Mouse (Mus musculus): ENCODE measurements at regions not wholly inside any gene's neighbourhood (a gene's known extent, or its start where the extent isn't known, plus 50 kb on each side); places are given as distances from the start of the nearest gene placed in this dataset.
A peak's percentile ranks its signal among the peaks of the same experiment; 100 is the strongest.

DNA sequence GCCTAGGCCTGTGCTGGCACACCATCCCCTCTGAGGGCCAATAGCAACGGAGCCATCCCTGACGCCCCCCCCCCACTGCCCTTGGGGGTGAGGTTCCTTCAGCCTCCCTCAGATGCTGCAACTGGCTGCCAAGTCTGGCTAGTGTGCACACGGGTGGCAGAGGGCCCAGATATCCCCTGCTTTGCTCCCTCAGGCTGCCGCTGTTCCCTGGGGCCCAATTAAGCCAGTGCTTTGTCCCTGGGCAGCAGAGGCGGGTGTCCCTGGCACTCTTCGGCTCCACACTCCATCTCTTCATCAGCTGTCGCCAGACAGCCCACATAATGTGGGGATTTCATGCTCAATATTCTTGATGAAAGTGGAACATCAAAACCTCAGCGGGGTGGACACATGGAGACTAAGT, 90.9 kb upstream of the Pja1 start:
- H3K9ac ChIP-seq: no peak overlapping the region
- peak; percentile 50 for ATAC-seq (ENCODE audit: low read depth)
- H3K27ac ChIP-seq (replicated peaks): no peak overlapping the region
- H3K4me1 ChIP-seq (replicated peaks): peaks cover 19% of the 10 kb centered on the region
- 33% methylated on average over 8 of the region's 8 CpGs for WGBS
- H3K36me3 ChIP-seq: no peaks in the 10 kb centered on the region
- H3K9me3 ChIP-seq: no peaks in the 10 kb centered on the region
- H3K27me3 ChIP-seq: peaks cover 92% of the 10 kb centered on the region
- no peak overlapping the region for H3K4me2 ChIP-seq
- H3K4me3 ChIP-seq: no peak overlapping the region

DNA sequence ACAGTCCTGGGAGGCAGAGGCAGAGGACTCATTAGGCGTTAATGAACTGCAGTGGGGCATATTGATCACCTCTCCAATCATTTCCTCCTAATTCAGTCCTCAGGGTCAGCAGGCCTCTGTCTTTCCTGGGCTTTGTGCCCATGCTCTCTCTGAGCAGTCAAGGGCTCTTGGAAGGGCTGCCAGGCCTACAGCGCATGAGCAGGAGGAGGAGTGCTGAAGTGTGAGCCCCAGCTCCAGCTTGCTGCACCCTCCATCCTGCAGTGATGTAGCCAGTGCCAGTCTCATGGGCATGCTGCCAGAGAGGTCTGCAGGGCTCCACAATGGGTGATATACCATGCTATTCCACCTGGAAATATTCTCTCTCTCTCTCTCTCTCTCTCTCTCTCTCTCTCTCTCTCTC, 89.6 kb upstream of the Pja1 start:
- no peak overlapping the region for H3K9ac ChIP-seq
- no peaks in the 10 kb centered on the region for H3K36me3 ChIP-seq
- peaks cover 91% of the 10 kb centered on the region for H3K27me3 ChIP-seq
- H3K27ac ChIP-seq (replicated peaks): no peak overlapping the region
- WGBS: 67% methylated on average over 2 of the region's 2 CpGs
- no peak overlapping the region for H3K4me3 ChIP-seq
- H3K4me1 ChIP-seq (replicated peaks): peaks cover 30% of the 10 kb centered on the region
- no peaks in the 10 kb centered on the region for H3K9me3 ChIP-seq
- no peak overlapping the region for H3K4me2 ChIP-seq
- no peak for ATAC-seq (ENCODE audit: low read depth)

DNA sequence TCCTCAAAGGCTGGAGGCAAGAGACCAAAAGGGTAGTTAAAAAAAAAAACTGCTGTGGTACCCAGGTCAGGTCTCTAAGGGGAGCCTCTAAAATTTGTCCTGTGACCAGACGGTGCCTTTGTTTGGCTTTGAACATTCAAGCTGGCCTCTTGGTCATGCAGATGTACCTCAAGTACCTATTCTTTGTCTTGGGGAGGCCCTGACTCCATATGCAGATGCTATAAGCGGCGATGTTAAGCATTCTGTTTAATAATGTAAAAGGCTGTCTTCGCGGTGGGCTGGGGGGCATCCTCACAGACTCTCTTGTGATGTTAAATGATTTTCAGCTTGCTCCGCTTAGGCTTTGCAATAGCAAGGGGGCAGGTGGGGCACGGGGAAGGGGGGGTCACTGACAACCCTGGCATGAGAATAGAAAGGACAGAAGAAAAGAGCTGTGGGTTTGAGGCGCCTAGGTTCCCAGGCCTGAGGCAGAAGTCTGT, 85.8 kb upstream of the Pja1 start:
- peaks cover 90% of the 10 kb centered on the region for H3K27me3 ChIP-seq
- H3K9me3 ChIP-seq: no peaks in the 10 kb centered on the region
- peak overlapping the region; percentile 46; the same call in 1 of the 2 replicates for H3K27ac ChIP-seq (replicated peaks)
- no peaks in the 10 kb centered on the region for H3K36me3 ChIP-seq
- H3K4me2 ChIP-seq: no peak overlapping the region
- WGBS: 23% methylated on average over 8 of the region's 8 CpGs
- no peak overlapping the region for H3K9ac ChIP-seq
- H3K4me1 ChIP-seq (replicated peaks): peaks cover 32% of the 10 kb centered on the region
- ATAC-seq (ENCODE audit: low read depth): no peak; the same call in 1 of the 2 replicates
- no peak overlapping the region for H3K4me3 ChIP-seq

DNA sequence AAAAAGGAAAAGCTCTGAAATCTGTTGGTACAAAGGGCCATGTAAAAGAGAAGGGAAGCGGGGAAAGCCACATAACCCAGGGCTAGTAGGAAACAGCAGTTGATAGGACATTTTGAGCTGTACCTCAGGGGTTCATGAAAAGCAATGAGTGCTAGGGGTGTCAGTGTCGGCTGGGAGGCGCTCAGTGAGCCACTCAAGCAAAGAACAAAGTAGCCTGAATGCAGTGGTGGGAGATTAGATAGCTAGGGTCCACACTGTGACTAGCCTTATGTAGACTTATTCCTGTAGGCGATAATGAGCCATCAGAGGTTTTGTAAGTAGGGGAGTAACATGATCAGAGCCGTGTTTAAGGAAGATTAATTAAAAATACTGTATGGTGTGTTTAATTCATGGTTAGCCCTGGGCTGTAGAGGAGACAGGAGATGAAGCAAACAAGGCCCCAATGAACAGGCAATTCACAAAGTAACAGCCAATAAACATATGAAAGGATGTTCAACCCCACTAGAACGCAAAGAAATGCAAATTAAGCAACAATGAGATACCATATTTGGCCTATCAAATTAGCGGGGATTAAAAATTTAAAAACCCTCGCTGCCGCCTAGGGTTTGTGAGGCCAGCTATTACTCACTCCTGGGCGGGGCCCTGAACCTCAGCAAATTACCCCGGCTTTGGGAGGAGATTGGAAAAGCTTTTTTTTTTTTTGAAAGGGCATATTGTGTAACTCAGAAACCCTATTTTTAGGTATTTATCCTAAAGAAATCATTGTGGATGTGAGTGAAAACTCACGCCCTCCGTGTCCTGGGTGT, 85.1 kb upstream of the Pja1 start:
- Histone ChIP-seq H3K9ac (no peak overlapping the region), H3K4me1 (replicated peaks) (peaks cover 30% of the 10 kb centered on the region), H3K27ac (replicated peaks) (peak overlapping the region; percentile 46; the same call in 1 of the 2 replicates), H3K36me3 (no peaks in the 10 kb centered on the region), H3K9me3 (no peaks in the 10 kb centered on the region), H3K4me2 (no peak overlapping the region), H3K4me3 (no peak overlapping the region), H3K27me3 (peaks cover 94% of the 10 kb centered on the region)
- peak; percentile 37; the same call in 1 of the 2 replicates for ATAC-seq (ENCODE audit: low read depth)
- 33% methylated on average over 13 of the region's 13 CpGs for WGBS

DNA sequence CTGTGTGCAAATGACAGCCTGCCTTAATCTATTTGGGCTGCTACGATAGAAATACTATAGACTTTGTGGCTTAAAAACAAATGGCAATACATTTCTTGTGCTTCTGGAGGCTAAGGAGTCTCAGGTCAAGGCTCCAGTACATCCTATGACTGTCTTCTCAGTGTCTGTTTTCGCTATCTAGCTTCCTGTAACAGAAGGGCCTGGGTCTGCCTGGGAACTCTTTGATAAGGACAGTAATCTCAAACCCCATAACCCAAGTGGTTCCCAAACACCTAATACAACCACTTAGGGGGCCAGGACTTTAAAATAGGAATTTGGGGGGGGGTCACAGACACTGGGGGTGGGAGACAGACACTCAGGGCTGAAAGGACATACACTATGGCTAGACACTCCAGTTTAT, 81.7 kb upstream of the Pja1 start:
- H3K36me3 ChIP-seq: no peaks in the 10 kb centered on the region
- peaks cover 96% of the 10 kb centered on the region for H3K27me3 ChIP-seq
- no peak overlapping the region for H3K4me3 ChIP-seq
- 90% methylated on average over 2 of the region's 2 CpGs for WGBS
- no peak for ATAC-seq (ENCODE audit: low read depth)
- H3K9ac ChIP-seq: no peak overlapping the region
- no peak overlapping the region for H3K27ac ChIP-seq (replicated peaks)
- no peaks in the 10 kb centered on the region for H3K9me3 ChIP-seq
- H3K4me1 ChIP-seq (replicated peaks): peaks cover 45% of the 10 kb centered on the region
- H3K4me2 ChIP-seq: no peak overlapping the region

DNA sequence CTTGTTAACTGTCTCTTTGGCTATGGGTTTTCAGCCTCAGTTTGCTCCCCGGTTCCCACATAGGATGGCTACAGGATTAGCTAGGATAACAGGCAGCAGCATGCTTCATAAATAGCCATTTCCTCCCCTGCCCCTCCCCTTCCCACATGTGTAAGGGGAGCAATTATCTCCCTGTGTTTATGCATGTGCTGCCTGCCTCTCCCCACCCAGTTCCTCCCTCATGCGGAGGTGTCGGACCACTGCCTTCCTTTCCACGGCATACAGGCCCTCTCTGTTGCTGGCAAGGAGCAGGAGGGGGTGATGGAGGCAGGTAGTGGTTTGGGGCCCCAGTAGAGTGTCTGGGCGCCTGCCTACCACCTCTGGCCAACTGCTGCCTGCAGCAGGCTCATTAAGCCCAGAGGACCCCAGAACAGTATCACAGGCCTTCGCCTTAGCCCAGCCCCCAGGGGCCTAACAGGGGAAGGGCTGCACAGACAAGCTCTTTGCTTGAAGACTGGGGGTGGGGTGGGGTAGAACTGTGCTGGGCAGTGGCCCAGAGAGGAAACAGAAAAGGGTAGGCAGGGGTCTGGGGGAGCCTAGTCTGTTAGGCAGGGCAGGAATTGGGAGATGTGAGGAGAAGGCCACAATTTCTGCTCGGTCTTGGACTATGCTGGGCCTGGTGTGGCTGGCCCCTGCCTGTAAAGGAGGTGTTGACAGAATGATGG, 79.1 kb upstream of the Pja1 start:
- 41% methylated on average over 7 of the region's 7 CpGs for WGBS
- Histone ChIP-seq H3K4me1 (replicated peaks) (peaks cover 26% of the 10 kb centered on the region), H3K9ac (no peak overlapping the region), H3K27ac (replicated peaks) (peak overlapping the region; percentile 49; the same call in 1 of the 2 replicates), H3K9me3 (no peaks in the 10 kb centered on the region), H3K36me3 (no peaks in the 10 kb centered on the region), H3K4me2 (no peak overlapping the region), H3K4me3 (no peak overlapping the region), H3K27me3 (peaks cover 83% of the 10 kb centered on the region)
- ATAC-seq (ENCODE audit: low read depth): peak; percentile 41; the same call in 1 of the 2 replicates

DNA sequence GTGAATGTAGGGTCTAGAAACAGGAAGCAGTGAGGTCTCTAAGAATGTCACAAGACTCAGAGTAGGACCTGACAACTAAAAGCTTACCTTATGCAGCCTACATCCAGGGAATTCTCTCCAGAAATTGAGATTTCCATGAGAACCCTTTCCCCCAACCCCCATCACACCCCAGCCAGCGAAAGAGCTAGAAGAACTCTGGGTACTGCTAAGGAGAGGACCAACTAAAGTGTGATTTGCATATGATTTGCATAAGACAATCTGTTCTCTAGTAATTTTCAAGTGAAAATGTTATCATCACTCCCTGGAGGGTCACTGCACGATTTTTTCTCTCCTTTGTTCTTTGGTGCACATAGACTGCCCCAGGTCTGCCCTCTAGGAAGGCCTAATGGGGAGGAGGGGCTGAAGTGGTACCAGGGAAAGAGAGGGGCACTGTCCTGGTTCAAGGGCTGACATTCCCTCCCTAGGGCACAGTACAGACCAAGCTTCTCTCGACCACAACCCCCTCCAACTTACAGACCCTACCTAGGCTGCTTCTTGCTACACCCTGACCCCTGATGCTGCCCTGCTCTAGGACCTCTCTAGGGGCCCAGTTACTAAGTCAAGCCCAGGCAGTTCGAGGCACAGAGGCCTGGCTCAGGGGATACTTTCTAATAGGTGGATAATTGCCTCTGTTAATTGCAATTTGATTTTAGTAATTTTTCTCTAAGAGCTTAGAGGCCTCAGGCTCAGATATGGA, 77.4 kb upstream of the Pja1 start:
- H3K9ac ChIP-seq: no peak overlapping the region
- H3K36me3 ChIP-seq: no peaks in the 10 kb centered on the region
- H3K27ac ChIP-seq (replicated peaks): no peak overlapping the region
- peaks cover 75% of the 10 kb centered on the region for H3K27me3 ChIP-seq
- no peak overlapping the region for H3K4me2 ChIP-seq
- peak; percentile 42; the same call in 1 of the 2 replicates for ATAC-seq (ENCODE audit: low read depth)
- no peak overlapping the region for H3K4me3 ChIP-seq
- no peaks in the 10 kb centered on the region for H3K9me3 ChIP-seq
- H3K4me1 ChIP-seq (replicated peaks): peaks cover 21% of the 10 kb centered on the region
- 36% methylated on average over 4 of the region's 4 CpGs for WGBS

DNA sequence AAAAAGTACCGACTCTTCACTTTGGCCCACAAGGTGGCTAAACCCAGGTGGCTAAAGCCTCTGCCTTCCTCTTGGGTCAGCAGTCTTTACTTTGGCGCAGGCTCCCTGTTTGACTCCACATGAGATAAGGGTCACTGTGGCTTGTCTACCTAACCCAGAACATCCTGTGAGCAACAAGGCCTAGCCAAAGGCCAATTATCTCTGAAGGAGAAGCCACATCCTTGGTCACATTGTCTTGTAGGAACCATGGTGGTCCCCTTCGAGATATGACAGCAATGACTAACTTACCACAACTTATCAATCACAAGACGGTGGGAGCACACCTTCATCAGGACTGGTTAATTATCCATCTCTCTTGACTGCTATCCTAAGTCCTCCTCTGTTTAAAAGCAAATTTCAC, 73.3 kb upstream of the Pja1 start:
- Histone ChIP-seq H3K27me3 (peaks cover 61% of the 10 kb centered on the region), H3K4me2 (no peak overlapping the region), H3K36me3 (no peaks in the 10 kb centered on the region), H3K9me3 (no peaks in the 10 kb centered on the region), H3K9ac (no peak overlapping the region), H3K4me3 (no peak overlapping the region), H3K4me1 (replicated peaks) (peaks cover 16% of the 10 kb centered on the region; the same call in 1 of the 2 replicates), H3K27ac (replicated peaks) (no peak overlapping the region)
- WGBS: 92% methylated on average over 4 of the region's 4 CpGs
- no peak for ATAC-seq (ENCODE audit: low read depth)

DNA sequence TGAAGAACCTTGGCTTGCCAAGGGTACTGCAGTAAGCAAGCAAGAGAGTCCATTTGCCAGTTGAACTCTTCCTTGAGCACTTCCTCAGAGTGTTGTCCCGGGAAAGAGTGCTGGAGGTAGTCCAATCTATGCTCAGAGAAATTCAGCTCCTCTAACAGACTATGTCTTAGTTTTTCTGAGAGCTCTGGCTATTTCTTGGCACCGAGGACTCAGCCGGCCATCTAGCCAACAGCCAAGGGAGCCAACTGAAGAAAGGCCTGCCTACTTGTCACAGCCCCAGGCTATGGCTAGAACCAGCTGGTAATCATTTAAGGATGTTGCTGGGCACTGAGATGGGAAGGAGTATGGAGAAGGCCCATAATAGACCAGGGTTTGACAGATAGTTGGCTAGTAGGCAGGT, 70.8 kb upstream of the Pja1 start:
- Histone ChIP-seq H3K4me1 (replicated peaks) (peaks cover 9% of the 10 kb centered on the region; the same call in 1 of the 2 replicates), H3K27me3 (peaks cover 51% of the 10 kb centered on the region), H3K4me2 (no peak overlapping the region), H3K9me3 (no peaks in the 10 kb centered on the region), H3K4me3 (no peak overlapping the region), H3K9ac (no peak overlapping the region), H3K36me3 (no peaks in the 10 kb centered on the region), H3K27ac (replicated peaks) (no peak overlapping the region)
- ATAC-seq (ENCODE audit: low read depth): no peak
- WGBS: 89% methylated on average over 3 of the region's 3 CpGs

DNA sequence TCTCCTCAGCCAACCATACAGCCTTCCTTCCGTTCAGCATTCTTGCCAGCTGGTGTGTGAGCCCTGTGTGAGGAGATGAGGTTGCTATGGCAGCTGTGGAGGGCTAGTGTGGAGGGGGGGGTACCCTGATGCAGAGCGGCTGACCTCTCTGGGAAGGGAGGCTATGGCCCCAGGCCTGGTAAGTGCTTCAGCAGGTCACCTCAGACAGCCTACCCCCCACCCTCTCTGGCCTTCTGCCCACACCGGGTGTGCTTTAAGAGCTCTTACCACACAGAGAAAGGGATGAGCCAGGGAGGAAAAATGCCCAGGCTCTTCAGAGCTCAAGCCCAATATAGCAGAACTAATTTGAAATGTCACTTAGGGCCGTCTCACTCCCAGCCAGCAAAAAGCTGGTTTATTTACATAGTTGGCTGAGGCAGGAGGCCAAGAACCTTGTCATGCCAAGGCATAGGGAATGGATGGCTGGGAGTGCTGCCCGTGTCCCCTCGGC, 69.1 kb upstream of the Pja1 start:
- 52% methylated on average over 6 of the region's 6 CpGs for WGBS

DNA sequence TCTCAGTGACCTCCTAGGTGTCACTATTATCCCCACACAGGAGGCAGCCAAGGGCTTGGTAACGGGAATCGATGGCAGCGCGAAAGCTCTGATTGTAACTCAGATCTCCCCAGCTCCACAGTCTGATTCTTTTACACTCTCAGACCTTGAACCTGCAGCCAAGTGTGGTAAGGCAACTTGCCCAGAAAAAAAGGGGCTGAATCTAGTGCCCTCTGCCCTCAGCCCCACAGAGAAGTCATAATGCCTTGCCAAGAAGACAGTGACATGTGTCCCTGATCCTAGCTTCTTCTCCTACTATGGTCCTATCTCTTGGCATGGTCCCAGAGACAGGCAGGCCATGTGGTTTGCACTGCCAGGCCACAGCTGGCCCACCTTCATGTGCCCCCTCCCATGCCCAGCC, 68.6 kb upstream of the Pja1 start:
- H3K4me1 ChIP-seq (replicated peaks): peaks cover 9% of the 10 kb centered on the region; the same call in 1 of the 2 replicates
- no peak overlapping the region for H3K4me2 ChIP-seq
- H3K27ac ChIP-seq (replicated peaks): peak overlapping the region; percentile 54
- H3K9ac ChIP-seq: no peak overlapping the region
- H3K9me3 ChIP-seq: no peaks in the 10 kb centered on the region
- H3K4me3 ChIP-seq: no peak overlapping the region
- no peaks in the 10 kb centered on the region for H3K36me3 ChIP-seq
- H3K27me3 ChIP-seq: peaks cover 65% of the 10 kb centered on the region
- ATAC-seq (ENCODE audit: low read depth): 0 out of 2 replicates have a peak, but pooled peaks have one; percentile 5
- 89% methylated on average over 4 of the region's 4 CpGs for WGBS

More for the DNA sequence above, 69.1 kb upstream of the Pja1 start:
- Histone ChIP-seq H3K9ac (no peak overlapping the region), H3K4me2 (no peak overlapping the region), H3K4me3 (no peak overlapping the region), H3K4me1 (replicated peaks) (peaks cover 9% of the 10 kb centered on the region; the same call in 1 of the 2 replicates), H3K27ac (replicated peaks) (peak overlapping the region; percentile 54; the same call in 1 of the 2 replicates), H3K9me3 (no peaks in the 10 kb centered on the region), H3K27me3 (peaks cover 61% of the 10 kb centered on the region), H3K36me3 (no peaks in the 10 kb centered on the region)
- peak; percentile 89 for ATAC-seq (ENCODE audit: low read depth)
